22 mouse cellular contexts compared by ENCODE assay signal in the genomic region with DNA sequence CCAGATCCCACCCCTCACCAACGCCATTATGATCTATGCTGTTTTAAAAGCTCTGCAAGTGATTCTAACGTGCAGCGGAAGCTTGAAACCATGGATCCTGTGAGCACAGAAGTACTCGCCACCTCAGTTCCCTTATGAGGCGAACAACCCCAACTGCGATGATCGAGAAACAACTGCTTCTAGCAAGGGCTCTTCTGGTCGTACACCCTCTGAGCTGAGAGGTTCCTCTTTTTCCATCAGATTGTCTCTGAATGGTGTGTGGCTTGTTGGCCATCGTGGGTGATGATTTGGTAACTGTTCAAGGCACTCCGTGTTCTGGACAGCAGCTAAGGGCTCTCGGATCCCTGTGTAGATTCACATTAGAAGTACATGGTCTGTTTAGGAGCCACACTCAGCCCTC. TPM values are rescaled to one million over a fixed set of nuclear protein-coding genes. Genes with fewer than 3 reads are reported as not detected.
A peak's percentile ranks its signal among the peaks of the same experiment; 100 is the strongest.
DNase-seq lines count a peak whose midpoint lies in the region; ATAC-seq and TF ChIP-seq lines count a peak whose summit lies in the region.
"Had no signal": no experiment of that assay in that cellular context is flagged by ENCODE, and none has a peak within 500 bp of the region (broad histone marks: within the 10 kb centered on the region; RNA-seq: fewer than 3 reads in every experiment).

No protein-coding gene starts in this region.

- DNase-seq in liver, postnatal 0 days, result no peak
- no peak for DNase-seq in liver, embryonic 11.5 days (ENCODE audit: low spot score)
- DNase-seq in MEL (ENCODE audit: low read depth, low spot score), result peak; percentile 88
- peak; percentile 73 to 77 for DNase-seq in spleen, postnatal 36 days (ENCODE audit: low spot score in 2 of 2)
- DNase-seq in urinary bladder, adult 18-20 months (ENCODE audit: low spot score in 2 of 2), result no peak
- no peak for DNase-seq in adrenal gland, adult 2 months
- DNase-seq: adrenal gland, postnatal 25 days; cerebellum, adult 2 months; gastrocnemius, adult 2 months; kidney, adult 2 months; kidney, postnatal 36 days; liver; lung, embryonic 14.5 days; right cerebral cortex, postnatal 25 days; thymus, postnatal 25 days had no signal

- peak; percentile 33; the same call in 1 of the 2 replicates for ATAC-seq in liver, postnatal 0 days
- no peak for ATAC-seq in liver, embryonic 11.5 days (replicated peaks; ENCODE audit: low FRiP score)
- ATAC-seq in megakaryocyte, adult 5-6 weeks (ENCODE audit: poor library complexity, severe bottlenecking), result peak; percentile 85
- no peak for ATAC-seq in intestine, postnatal 0 days
- ATAC-seq: activated CD4-positive, CD25-positive, alpha-beta regulatory T cell, adult 4 months; midbrain, embryonic 13.5 days had no signal

- no peak for TF ChIP-seq EP300 in liver, postnatal 0 days (IDR thresholded peaks at IDR 0.05; ENCODE audit: low read depth)
- TF ChIP-seq EP300 in MEL (IDR thresholded peaks at IDR 0.05; ENCODE audit: low read depth in 1 of 2, low read length in 2 of 2), result no peak; a peak in 2 of 4 replicates

- TF ChIP-seq CTCF in liver, postnatal 0 days (IDR thresholded peaks at IDR 0.05; ENCODE audit: low read depth), result no peak
- TF ChIP-seq CTCF in MEL (IDR thresholded peaks at IDR 0.05 in 2 of 3, conservative IDR thresholded peaks at IDR 0.05 in 1 of 3; ENCODE audit: control insufficient read depth in 1 of 3, insufficient read depth in 1 of 3, low read depth in 2 of 3, low read length in 3 of 3, poor library complexity in 1 of 3, severe bottlenecking in 1 of 3), result no peak
- TF ChIP-seq CTCF in intestine, postnatal 0 days (IDR thresholded peaks at IDR 0.05; ENCODE audit: low read depth), result no peak

- H3K4me1 ChIP-seq in liver, postnatal 0 days (ENCODE audit: insufficient read depth), result no peaks in the 10 kb centered on the region
- no peaks in the 10 kb centered on the region for H3K4me1 ChIP-seq in liver, embryonic 11.5 days (replicated peaks; ENCODE audit: control insufficient read depth, insufficient read depth, low read length)
- peaks cover 0 to 15% of the 10 kb centered on the region in 2 experiments; a peak in 2 of 4 replicates for H3K4me1 ChIP-seq in MEL (ENCODE audit: control insufficient read depth in 1 of 2, insufficient read depth in 2 of 2, low read length in 2 of 2)
- no peaks in the 10 kb centered on the region for H3K4me1 ChIP-seq in intestine, postnatal 0 days (replicated peaks; ENCODE audit: control insufficient read depth, insufficient read depth, low read length)
- H3K4me1 ChIP-seq: heart, embryonic 15.5 days had no signal

- no peak overlapping the region for H3K27ac ChIP-seq in liver, postnatal 0 days (ENCODE audit: low read depth)
- no peak overlapping the region for H3K27ac ChIP-seq in liver, embryonic 11.5 days (ENCODE audit: low read depth, low read length)
- H3K27ac ChIP-seq in MEL (ENCODE audit: control insufficient read depth, low read depth, low read length), result no peak overlapping the region
- H3K27ac ChIP-seq in intestine, postnatal 0 days (ENCODE audit: low read depth, low read length), result no peak overlapping the region
- H3K27ac ChIP-seq: embryonic facial prominence, embryonic 10.5 days; gastrocnemius, adult 2 months; heart, embryonic 15.5 days; macrophage; midbrain, embryonic 13.5 days had no signal

- H3K27me3 ChIP-seq in liver, postnatal 0 days (ENCODE audit: insufficient read depth, low read length), result no peaks in the 10 kb centered on the region
- H3K27me3 ChIP-seq in liver, embryonic 11.5 days (replicated peaks; ENCODE audit: control insufficient read depth, insufficient read depth, low read length), result no peaks in the 10 kb centered on the region
- H3K27me3 ChIP-seq in MEL (ENCODE audit: control insufficient read depth in 1 of 2, insufficient read depth in 2 of 2, low read length in 2 of 2), result no peaks in the 10 kb centered on the region
- no peaks in the 10 kb centered on the region for H3K27me3 ChIP-seq in intestine, postnatal 0 days (replicated peaks; ENCODE audit: control insufficient read depth, insufficient read depth, low read length)
- H3K27me3 ChIP-seq: heart, embryonic 15.5 days had no signal

- H3K4me3 ChIP-seq in liver, postnatal 0 days (ENCODE audit: low read depth, low read length), result no peak overlapping the region
- no peak overlapping the region for H3K4me3 ChIP-seq in liver, embryonic 11.5 days (ENCODE audit: low read depth, low read length)
- peak overlapping the region in 1 of 2 experiments; percentile 35; a peak in 1 of 4 replicates for H3K4me3 ChIP-seq in MEL (ENCODE audit: control insufficient read depth in 1 of 2, insufficient read depth in 1 of 2, low read depth in 2 of 2, low read length in 2 of 2)
- H3K4me3 ChIP-seq in intestine, postnatal 0 days (ENCODE audit: low read depth, low read length), result no peak overlapping the region
- H3K4me3 ChIP-seq: embryonic facial prominence, embryonic 10.5 days; gastrocnemius, adult 2 months; heart, embryonic 15.5 days; midbrain, embryonic 13.5 days had no signal

- no peaks in the 10 kb centered on the region for H3K79me2 ChIP-seq in MEL (ENCODE audit: control insufficient read depth, insufficient read depth, low read length, poor library complexity)

- no peak; the same call in 1 of the 2 replicates for TF ChIP-seq RAD21 in MEL (IDR thresholded peaks at IDR 0.05; ENCODE audit: low read depth, low read length)

- WGBS in liver, postnatal 0 days (ENCODE audit: insufficient replicate concordance), result 36% methylated on average over 11 of the region's 11 CpGs
- 53% methylated on average over 11 of the region's 11 CpGs for WGBS in liver, embryonic 11.5 days
- WGBS in intestine, postnatal 0 days, result 75% methylated on average over 11 of the region's 11 CpGs

- no peak overlapping the region for H3K4me2 ChIP-seq in liver, postnatal 0 days (ENCODE audit: low read depth, low read length)
- no peak overlapping the region for H3K4me2 ChIP-seq in liver, embryonic 11.5 days
- no peak overlapping the region for H3K4me2 ChIP-seq in intestine, postnatal 0 days (replicated peaks; ENCODE audit: low read depth)
- H3K4me2 ChIP-seq: heart, embryonic 15.5 days; lung, embryonic 14.5 days; midbrain, embryonic 13.5 days had no signal

- no peak overlapping the region for H3K9ac ChIP-seq in liver, postnatal 0 days (replicated peaks)
- no peak overlapping the region for H3K9ac ChIP-seq in liver, embryonic 11.5 days (ENCODE audit: low read depth, low read length)
- peak overlapping the region; percentile 1; the same call in 1 of the 2 replicates for H3K9ac ChIP-seq in MEL (ENCODE audit: control insufficient read depth, low read depth, low read length, poor library complexity, severe bottlenecking)
- no peak overlapping the region for H3K9ac ChIP-seq in intestine, postnatal 0 days (ENCODE audit: low read depth, low read length)
- H3K9ac ChIP-seq: heart, embryonic 15.5 days; lung, embryonic 14.5 days; midbrain, embryonic 13.5 days had no signal

- H3K36me3 ChIP-seq in liver, postnatal 0 days (replicated peaks; ENCODE audit: insufficient read depth, low read length), result no peaks in the 10 kb centered on the region
- no peaks in the 10 kb centered on the region for H3K36me3 ChIP-seq in liver, embryonic 11.5 days (ENCODE audit: control insufficient read depth, insufficient read depth, low read length)
- peaks cover 0 to 7% of the 10 kb centered on the region in 2 experiments; a peak in 2 of 4 replicates for H3K36me3 ChIP-seq in MEL (ENCODE audit: control insufficient read depth in 1 of 2, insufficient read depth in 2 of 2, low read length in 2 of 2)
- H3K36me3 ChIP-seq in intestine, postnatal 0 days (ENCODE audit: control insufficient read depth, insufficient read depth), result no peaks in the 10 kb centered on the region
- H3K36me3 ChIP-seq: embryonic facial prominence, embryonic 10.5 days; heart, embryonic 15.5 days; midbrain, embryonic 13.5 days had no signal

- no peaks in the 10 kb centered on the region for H3K9me3 ChIP-seq in liver, postnatal 0 days (ENCODE audit: low read length)
- H3K9me3 ChIP-seq in liver, embryonic 11.5 days (ENCODE audit: control insufficient read depth, low read length), result no peaks in the 10 kb centered on the region
- H3K9me3 ChIP-seq in MEL (replicated peaks; ENCODE audit: insufficient read depth, low read length), result no peaks in the 10 kb centered on the region
- H3K9me3 ChIP-seq in intestine, postnatal 0 days (ENCODE audit: control insufficient read depth), result no peaks in the 10 kb centered on the region
- H3K9me3 ChIP-seq: embryonic facial prominence, embryonic 10.5 days; heart, embryonic 15.5 days; midbrain, embryonic 13.5 days had no signal

- no peak for TF ChIP-seq POLR2A in MEL (IDR thresholded peaks at IDR 0.05; ENCODE audit: control insufficient read depth in 1 of 2, insufficient read depth in 1 of 2, low read depth in 1 of 2, low read length in 2 of 2, poor library complexity in 1 of 2)

TF ChIP-seq in MEL, 35 proteins besides CTCF, POLR2A, EP300 and RAD21:
- TF ChIP-seq ZKSCAN1 (IDR thresholded peaks at IDR 0.05; ENCODE audit: low read depth, low read length) (no peak), RCOR1 (IDR thresholded peaks at IDR 0.05; ENCODE audit: low read depth, low read length) (peak; percentile 19; the same call in 1 of the 2 replicates), POLR2AphosphoS2 (IDR thresholded peaks at IDR 0.05; ENCODE audit: low read length) (no peak), ZNF384 (IDR thresholded peaks at IDR 0.05; ENCODE audit: low read depth, low read length) (no peak), USF1 (IDR thresholded peaks at IDR 0.05; ENCODE audit: low read depth, low read length) (no peak), USF2 (IDR thresholded peaks at IDR 0.05; ENCODE audit: borderline replicate concordance in 1 of 2, insufficient read depth in 1 of 2, low read depth in 1 of 2, low read length in 2 of 2) (no peak), CHD1 (IDR thresholded peaks at IDR 0.05; ENCODE audit: low read depth, low read length) (no peak), ETS1 (IDR thresholded peaks at IDR 0.05; ENCODE audit: low read depth, low read length) (no peak), SIN3A (IDR thresholded peaks at IDR 0.05; ENCODE audit: low read length) (0 out of 2 replicates have a peak, but pooled peaks have one; percentile 32), TBP (IDR thresholded peaks at IDR 0.05; ENCODE audit: low read depth, low read length) (0 out of 2 replicates have a peak, but pooled peaks have one; percentile 43), GABPA (IDR thresholded peaks at IDR 0.05; ENCODE audit: low read depth, low read length) (no peak)

RNA-seq across cellular contexts. Expression of a gene that starts 12.7 kb away (rescaled TPM):
- polyA plus RNA-seq in liver, postnatal 0 days (2015; fragmentation: Nextera tagmentation; extraction: Ambion mirVana), result 2.2 and 2.5 TPM in 2 replicates
- 11.4 and 13.3 TPM in 2 replicates for polyA plus RNA-seq in liver, embryonic 11.5 days (2014; fragmentation: Nextera tagmentation; extraction: Ambion mirVana)
- total RNA-seq in MEL (2012; rRNA removed), result 9.4 and 9.6 TPM in 2 replicates
- polyA plus RNA-seq in MEL (2012; ENCODE audit: insufficient read depth in 1 of 2, insufficient read length in 2 of 2, low read depth in 1 of 2, low replicate concordance in 2 of 2, missing spikeins in 1 of 2), result 10 to 100 TPM in 1 of 2 experiments, not detected in 1; 10.5 TPM
- 12.5 and 12.8 TPM in 2 replicates for total RNA-seq in megakaryocyte, adult 5-6 weeks (2015)
- total RNA-seq in megakaryocyte, adult 5-6 weeks (2017), result 7.0 and 9.1 TPM in 2 replicates
- polyA plus RNA-seq in intestine, postnatal 0 days (2015; fragmentation: Nextera tagmentation; extraction: Ambion mirVana), result 21.0 and 24.3 TPM in 2 replicates
- 10 to 100 TPM; 40.8 to 42.6 TPM for total RNA-seq in adrenal gland, adult 2 months (2021)
- polyA plus RNA-seq in adrenal gland, adult 2 months (2012; rRNA removed), result 2.0 and 4.6 TPM in 2 replicates

Comparison
In these comparisons a context has a peak if more than half of its experiments do, and no peak if none do; other contexts are left out.
1. ATAC-seq: peak in liver, postnatal 0 days (single experiment) and megakaryocyte, adult 5-6 weeks (single experiment); none in liver, embryonic 11.5 days (single experiment) and intestine, postnatal 0 days (single experiment).
2. DNase-seq: peak in MEL (single experiment) and spleen, postnatal 36 days (2 of 2); none in liver, postnatal 0 days (single experiment), liver, embryonic 11.5 days (single experiment), urinary bladder, adult 18-20 months (0 of 2) and adrenal gland, adult 2 months (single experiment).